Mouse (Mus musculus) erythroblast, embryonic 14.5 days (primary cell): Measurements from ENCODE around the gene Nudt12.

Source experiments
- GATA1 ChIP-seq: IDR thresholded peaks from 2 replicates; pipeline ENCODE4 v1.6.1; 2012; ENCODE audit warnings: low read length, inconsistent platforms, mixed read lengths
- TAL1 ChIP-seq: IDR thresholded peaks from 3 replicates; pipeline ENCODE4 v1.6.1; 2012; ENCODE audit warnings: low read length, inconsistent platforms, mixed read lengths

DNA sequence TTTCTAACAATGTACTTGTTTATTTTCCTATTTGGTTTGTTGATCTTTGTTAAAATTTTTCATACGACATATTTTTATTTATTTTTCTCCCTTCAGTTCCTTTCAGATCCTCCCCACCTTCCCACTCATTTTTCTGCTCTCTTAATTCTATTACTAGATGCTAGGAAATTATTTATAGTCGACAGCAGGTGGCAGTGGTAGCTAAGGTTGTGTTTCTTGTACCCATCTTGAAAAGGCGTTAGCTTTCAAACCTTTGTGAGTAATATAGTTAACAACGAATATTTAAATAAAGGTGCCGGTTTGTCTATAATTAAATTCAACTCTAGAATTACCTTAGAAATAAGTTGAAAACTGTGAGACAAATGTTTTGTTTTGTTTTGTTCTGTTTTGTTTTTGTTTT is 26.6 kb upstream of the Nudt12 start:
- TF ChIP-seq TAL1 = no peak
- TF ChIP-seq GATA1 = no peak
